Mouse (Mus musculus) E14TG2a.4 (cell line): ENCODE results near the gene Tsc2.

Experiments
- H3K27me3 ChIP-seq: 2 replicates; pipeline ENCODE4 v1.6.1; 2014; ENCODE audit warnings: low read length, control low read depth; ENCODE audit not compliant: insufficient read depth
- H3K36me3 ChIP-seq: 2 replicates; pipeline ENCODE4 v1.6.1; 2014; ENCODE audit warnings: low read length, control low read depth; ENCODE audit not compliant: insufficient read depth
- H3K4me1 ChIP-seq: replicated peaks from 2 replicates; pipeline ENCODE4 v1.6.1; 2014; ENCODE audit warnings: low read depth, low read length, control low read depth
- H3K4me3 ChIP-seq: replicated peaks from 2 replicates; pipeline ENCODE4 v1.5.1; 2014; ENCODE audit warnings: mild to moderate bottlenecking, low read length
- H3K9me3 ChIP-seq: 2 replicates; pipeline ENCODE4 v1.6.1; 2014; ENCODE audit warnings: low read length, control low read depth
- CTCF ChIP-seq: conservative IDR thresholded peaks from 2 replicates; pipeline ENCODE4 v1.5.1; 2014; ENCODE audit warnings: low read length
- NANOG ChIP-seq: IDR thresholded peaks from 2 replicates; pipeline ENCODE4 v1.6.1; 2014; ENCODE audit warnings: borderline replicate concordance, low read length, mixed read lengths
- POU5F1 ChIP-seq: IDR thresholded peaks from 2 replicates; pipeline ENCODE4 v1.6.1; 2014; ENCODE audit warnings: low read length, borderline replicate concordance

The Tsc2 gene

GRCm38 (mm10) chr17:24550416-24551049, 81.9 kb downstream of the Tsc2 start:
- TF ChIP-seq CTCF: no peak
- no peak for TF ChIP-seq POU5F1
- no peak for TF ChIP-seq NANOG
- Histone ChIP-seq H3K9me3 (no peaks in the 10 kb centered on the region), H3K27me3 (peaks cover 22% of the 10 kb centered on the region), H3K4me1 (peaks cover 34% of the 10 kb centered on the region), H3K4me3 (peak overlapping the region; percentile 95), H3K36me3 (peaks cover 6% of the 10 kb centered on the region; the same call in 1 of the 2 replicates)

GRCm38 (mm10) chr17:24549618-24550415, 82.6 kb downstream of the Tsc2 start, which contains the start of gene Pkd1:
Pkd1 (plus strand) TSS chr17:24549834.
- no peak for TF ChIP-seq CTCF
- no peak for TF ChIP-seq POU5F1
- TF ChIP-seq NANOG: no peak
- peaks cover 6% of the 10 kb centered on the region; the same call in 1 of the 2 replicates for H3K36me3 ChIP-seq
- peaks cover 33% of the 10 kb centered on the region for H3K4me1 ChIP-seq
- H3K27me3 ChIP-seq: peaks cover 22% of the 10 kb centered on the region
- no peaks in the 10 kb centered on the region for H3K9me3 ChIP-seq
- peak within 1 kb of the TSS; percentile 95 for H3K4me3 ChIP-seq

GRCm38 (mm10) chr17:24548921-24549617, 83.4 kb downstream of the Tsc2 start:
- peaks cover 26% of the 10 kb centered on the region for H3K27me3 ChIP-seq
- H3K4me3 ChIP-seq: peak overlapping the region; percentile 79
- peaks cover 6% of the 10 kb centered on the region; the same call in 1 of the 2 replicates for H3K36me3 ChIP-seq
- TF ChIP-seq CTCF (no peak), NANOG (no peak), POU5F1 (no peak)
- H3K9me3 ChIP-seq: no peaks in the 10 kb centered on the region
- H3K4me1 ChIP-seq: peaks cover 33% of the 10 kb centered on the region

GRCm38 (mm10) chr17:24548435-24548834, 84.0 kb downstream of the Tsc2 start:
- no peak for TF ChIP-seq NANOG
- TF ChIP-seq POU5F1: no peak
- no peak for TF ChIP-seq CTCF
- no peaks in the 10 kb centered on the region for H3K9me3 ChIP-seq
- H3K36me3 ChIP-seq: peaks cover 6% of the 10 kb centered on the region; the same call in 1 of the 2 replicates
- H3K4me1 ChIP-seq: peaks cover 33% of the 10 kb centered on the region
- H3K4me3 ChIP-seq: peak overlapping the region; percentile 79
- peaks cover 26% of the 10 kb centered on the region for H3K27me3 ChIP-seq

- H3K27me3 ChIP-seq: peaks cover 22% of the 10 kb centered on the region
- peaks cover 26% of the 10 kb centered on the region for H3K4me1 ChIP-seq
- TF ChIP-seq CTCF (no peak), NANOG (no peak), POU5F1 (no peak)
- H3K9me3 ChIP-seq: no peaks in the 10 kb centered on the region
- no peak overlapping the region for H3K4me3 ChIP-seq
- no peaks in the 10 kb centered on the region for H3K36me3 ChIP-seq
Observed at GRCm38 (mm10) chr17:24546234-24546633, 86.2 kb downstream of the Tsc2 start.
